Mouse (Mus musculus): ENCODE measurements at regions not wholly inside any gene's neighbourhood (a gene's known extent, or its start where the extent isn't known, plus 50 kb on each side); places are given as distances from the start of the nearest gene placed in this dataset.

GRCm38 (mm10) chr7:95720083-95720482, 451.0 kb upstream of the Tenm4 start:
- no peak for TF ChIP-seq CTCF (IDR thresholded peaks at IDR 0.05; ENCODE audit: low read depth)
- TF ChIP-seq EP300 (IDR thresholded peaks at IDR 0.05; ENCODE audit: low read depth), result no peak
